Mouse (Mus musculus): ENCODE results near the gene Farp2. TPM values are rescaled to one million over a fixed set of nuclear protein-coding genes. Genes with fewer than 3 reads are reported as not detected.

Farp2 gene
- polyA plus RNA-seq, 1 experiment from 2014 or later = 3.4 TPM

DNA sequence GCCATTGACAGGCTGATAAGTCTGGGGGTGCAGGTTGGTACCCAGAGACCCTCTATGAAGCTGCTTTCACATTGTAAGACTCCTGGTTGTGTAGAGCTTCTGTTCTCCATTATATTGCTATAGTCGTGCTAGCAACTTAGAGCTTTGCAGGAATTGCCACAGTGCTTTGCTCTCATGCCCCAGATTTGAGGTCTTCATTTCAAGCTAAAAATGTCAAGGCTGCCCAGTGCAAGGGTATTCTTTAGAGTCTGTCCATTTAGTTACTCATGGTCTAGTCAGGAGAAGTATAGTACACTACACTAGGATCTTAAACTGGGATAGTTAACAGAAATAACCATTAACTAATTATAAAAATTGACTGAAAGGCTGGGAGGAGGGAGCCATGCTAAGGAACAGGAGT lies 35.4 kb downstream of the Farp2 start:
- ATAC-seq (no peak), DNase-seq (ENCODE audit: low spot score) (no peak)
- no peak for TF ChIP-seq EP300 (IDR thresholded peaks at IDR 0.05)
- TF ChIP-seq CTCF (IDR thresholded peaks at IDR 0.05) = no peak
- no peaks in the 10 kb centered on the region for H3K27me3 ChIP-seq (replicated peaks; ENCODE audit: insufficient read depth, low read length)
- no peak overlapping the region for H3K9ac ChIP-seq (replicated peaks; ENCODE audit: low read depth)
- H3K9me3 ChIP-seq (ENCODE audit: low read length) = no peaks in the 10 kb centered on the region
- 86% methylated on average over 1 of the region's 1 CpGs for WGBS
- H3K27ac ChIP-seq (ENCODE audit: low read length) = no peak overlapping the region
- no peak overlapping the region for H3K4me3 ChIP-seq (ENCODE audit: low read depth, low read length)
- H3K4me2 ChIP-seq (replicated peaks; ENCODE audit: low read depth, low read length) = no peak overlapping the region
- no peaks in the 10 kb centered on the region for H3K4me1 ChIP-seq (ENCODE audit: insufficient read depth, low read depth, low read length)
- H3K36me3 ChIP-seq (ENCODE audit: insufficient read depth, low read length) = no peaks in the 10 kb centered on the region

DNA sequence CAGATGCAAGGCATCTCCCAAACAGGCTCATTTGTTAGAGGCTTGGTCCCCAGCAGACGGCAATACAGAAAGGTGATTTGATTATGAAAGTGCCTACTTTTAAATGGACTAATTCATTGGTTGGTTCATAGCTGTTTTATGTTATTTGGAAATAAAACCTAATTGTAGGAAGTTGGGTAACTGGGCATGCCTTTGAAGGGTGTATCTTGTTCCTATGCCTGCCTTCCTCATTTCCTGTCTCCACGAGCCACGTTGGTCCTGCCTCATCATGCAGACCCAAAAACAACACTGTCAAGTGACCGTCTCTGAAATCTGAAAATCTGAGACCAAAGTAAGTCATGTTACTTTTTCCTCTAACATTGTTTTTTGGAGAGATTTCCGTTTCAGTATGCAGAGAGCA lies 39.5 kb downstream of the Farp2 start:
- Histone ChIP-seq H3K4me1 (ENCODE audit: insufficient read depth, low read depth, low read length) (no peaks in the 10 kb centered on the region), H3K4me2 (replicated peaks; ENCODE audit: low read depth, low read length) (no peak overlapping the region), H3K36me3 (ENCODE audit: insufficient read depth, low read length) (no peaks in the 10 kb centered on the region), H3K27ac (ENCODE audit: low read length) (no peak overlapping the region), H3K4me3 (ENCODE audit: low read depth, low read length) (no peak overlapping the region), H3K9ac (replicated peaks; ENCODE audit: low read depth) (no peak overlapping the region), H3K9me3 (ENCODE audit: low read length) (no peaks in the 10 kb centered on the region), H3K27me3 (replicated peaks; ENCODE audit: insufficient read depth, low read length) (no peaks in the 10 kb centered on the region)
- WGBS = 66% methylated on average over 5 of the region's 5 CpGs
- TF ChIP-seq CTCF (IDR thresholded peaks at IDR 0.05) (no peak), EP300 (IDR thresholded peaks at IDR 0.05) (no peak)
- ATAC-seq = no peak
- DNase-seq (ENCODE audit: low spot score) = no peak

DNA sequence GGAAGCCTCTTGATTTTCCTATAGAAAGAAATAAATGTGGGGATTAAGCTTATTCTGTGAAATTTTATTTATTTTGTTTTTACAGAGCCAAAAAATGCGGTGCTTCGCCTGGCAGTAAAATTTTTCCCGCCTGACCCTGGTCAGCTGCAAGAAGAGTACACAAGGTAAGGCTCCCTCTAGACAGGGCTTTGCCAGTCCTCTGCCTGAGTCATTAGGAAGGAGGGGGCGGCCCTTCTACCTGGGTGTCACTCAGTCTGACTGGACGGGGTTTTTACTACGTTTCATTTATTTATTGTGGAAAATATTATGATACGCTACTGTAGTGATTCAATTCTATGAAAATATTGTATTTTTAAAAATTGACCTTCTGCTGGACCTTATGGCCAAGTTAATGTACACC lies 51.3 kb downstream of the Farp2 start:
- DNase-seq (ENCODE audit: low spot score) (no peak), ATAC-seq (no peak)
- H3K9ac ChIP-seq (replicated peaks; ENCODE audit: low read depth) = no peak overlapping the region
- H3K4me1 ChIP-seq (ENCODE audit: insufficient read depth, low read depth, low read length) = no peaks in the 10 kb centered on the region
- H3K4me2 ChIP-seq (replicated peaks; ENCODE audit: low read depth, low read length) = no peak overlapping the region
- no peaks in the 10 kb centered on the region for H3K27me3 ChIP-seq (replicated peaks; ENCODE audit: insufficient read depth, low read length)
- no peaks in the 10 kb centered on the region for H3K9me3 ChIP-seq (ENCODE audit: low read length)
- H3K27ac ChIP-seq (ENCODE audit: low read length) = no peak overlapping the region
- 72% methylated on average over 7 of the region's 7 CpGs for WGBS
- no peaks in the 10 kb centered on the region for H3K36me3 ChIP-seq (ENCODE audit: insufficient read depth, low read length)
- no peak for TF ChIP-seq EP300 (IDR thresholded peaks at IDR 0.05)
- TF ChIP-seq CTCF (IDR thresholded peaks at IDR 0.05) = no peak
- H3K4me3 ChIP-seq (ENCODE audit: low read depth, low read length) = no peak overlapping the region

DNA sequence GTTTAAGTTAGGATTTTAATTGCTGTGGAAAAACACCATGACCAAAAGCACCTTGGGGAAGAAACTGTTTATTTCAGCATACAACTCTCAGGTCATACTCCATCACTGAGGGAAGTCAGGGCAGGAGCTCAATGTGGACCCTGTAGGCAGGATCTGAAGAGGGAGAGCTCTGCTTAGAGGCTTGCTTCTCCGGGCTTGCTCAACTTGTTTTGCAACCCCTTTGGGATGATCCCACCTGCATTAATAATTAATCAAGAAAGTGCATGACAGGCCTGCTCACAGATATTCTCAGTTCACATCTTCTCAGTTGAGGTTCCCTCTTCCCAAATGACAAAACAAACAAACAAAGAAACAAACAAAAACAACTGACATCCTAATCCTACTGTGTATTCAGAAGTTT lies 51.8 kb downstream of the Farp2 start:
- Histone ChIP-seq H3K36me3 (ENCODE audit: insufficient read depth, low read length) (no peaks in the 10 kb centered on the region), H3K9ac (replicated peaks; ENCODE audit: low read depth) (no peak overlapping the region), H3K4me2 (replicated peaks; ENCODE audit: low read depth, low read length) (no peak overlapping the region), H3K27ac (ENCODE audit: low read length) (no peak overlapping the region), H3K27me3 (replicated peaks; ENCODE audit: insufficient read depth, low read length) (no peaks in the 10 kb centered on the region), H3K9me3 (ENCODE audit: low read length) (no peaks in the 10 kb centered on the region), H3K4me3 (ENCODE audit: low read depth, low read length) (no peak overlapping the region), H3K4me1 (ENCODE audit: insufficient read depth, low read depth, low read length) (no peaks in the 10 kb centered on the region)
- TF ChIP-seq EP300 (IDR thresholded peaks at IDR 0.05) = no peak
- TF ChIP-seq CTCF (IDR thresholded peaks at IDR 0.05) = no peak
- ATAC-seq (no peak), DNase-seq (ENCODE audit: low spot score) (no peak)
- 54% methylated on average over 1 of the region's 1 CpGs for WGBS

DNA sequence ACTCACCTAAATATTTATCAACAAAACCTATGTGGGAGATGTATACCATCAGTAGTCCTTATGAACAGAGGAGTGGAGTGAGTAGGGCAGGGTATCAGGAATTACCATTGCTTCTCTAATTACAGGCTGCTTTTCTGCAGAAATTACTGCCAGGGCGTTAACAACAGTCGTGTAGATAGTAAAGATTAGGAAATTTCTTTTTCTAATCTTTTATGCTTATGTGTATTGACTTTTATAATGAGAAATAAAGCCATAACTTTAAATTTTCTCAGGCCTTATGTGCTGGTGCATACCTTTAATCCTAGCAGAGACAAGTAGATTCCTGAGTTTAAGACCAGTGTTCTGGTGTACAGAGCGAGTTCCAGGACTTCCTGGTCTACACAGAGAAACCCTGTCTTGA lies 52.9 kb downstream of the Farp2 start:
- Histone ChIP-seq H3K4me1 (ENCODE audit: insufficient read depth, low read depth, low read length) (no peaks in the 10 kb centered on the region), H3K4me2 (replicated peaks; ENCODE audit: low read depth, low read length) (no peak overlapping the region), H3K36me3 (ENCODE audit: insufficient read depth, low read length) (no peaks in the 10 kb centered on the region), H3K27me3 (replicated peaks; ENCODE audit: insufficient read depth, low read length) (no peaks in the 10 kb centered on the region), H3K9me3 (ENCODE audit: low read length) (no peaks in the 10 kb centered on the region), H3K4me3 (ENCODE audit: low read depth, low read length) (no peak overlapping the region), H3K9ac (replicated peaks; ENCODE audit: low read depth) (no peak overlapping the region), H3K27ac (ENCODE audit: low read length) (no peak overlapping the region)
- 89% methylated on average over 3 of the region's 3 CpGs for WGBS
- ATAC-seq (no peak), DNase-seq (ENCODE audit: low spot score) (no peak)
- TF ChIP-seq CTCF (IDR thresholded peaks at IDR 0.05) = no peak
- TF ChIP-seq EP300 (IDR thresholded peaks at IDR 0.05) = no peak

DNA sequence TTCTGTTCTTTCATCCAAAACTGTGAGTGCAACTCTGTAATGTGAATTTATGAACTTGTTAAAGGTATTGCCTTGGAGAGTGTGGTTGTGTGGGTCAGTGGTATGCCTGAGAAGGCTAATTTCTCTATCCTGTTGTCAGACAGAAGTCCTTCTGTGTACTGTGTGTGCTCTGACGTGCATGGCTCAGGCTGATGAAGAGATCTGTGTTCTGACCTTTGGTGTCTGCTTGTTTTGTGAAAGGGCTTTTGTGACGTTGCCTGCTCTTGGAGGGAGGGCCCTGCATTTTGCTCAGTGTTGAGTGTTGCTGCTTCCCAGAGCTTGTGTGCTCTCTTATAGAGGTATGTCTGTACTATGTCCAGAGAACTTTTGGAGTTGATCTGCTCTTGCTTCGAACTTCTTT lies 55.1 kb downstream of the Farp2 start:
- TF ChIP-seq CTCF (IDR thresholded peaks at IDR 0.05) = no peak
- TF ChIP-seq EP300 (IDR thresholded peaks at IDR 0.05) = no peak
- no peak overlapping the region for H3K4me2 ChIP-seq (replicated peaks; ENCODE audit: low read depth, low read length)
- no peaks in the 10 kb centered on the region for H3K4me1 ChIP-seq (ENCODE audit: insufficient read depth, low read depth, low read length)
- ATAC-seq (no peak), DNase-seq (ENCODE audit: low spot score) (no peak)
- no peaks in the 10 kb centered on the region for H3K9me3 ChIP-seq (ENCODE audit: low read length)
- H3K27ac ChIP-seq (ENCODE audit: low read length) = no peak overlapping the region
- no peak overlapping the region for H3K4me3 ChIP-seq (ENCODE audit: low read depth, low read length)
- H3K36me3 ChIP-seq (ENCODE audit: insufficient read depth, low read length) = no peaks in the 10 kb centered on the region
- WGBS = 52% methylated on average over 3 of the region's 3 CpGs
- H3K9ac ChIP-seq (replicated peaks; ENCODE audit: low read depth) = no peak overlapping the region
- H3K27me3 ChIP-seq (replicated peaks; ENCODE audit: insufficient read depth, low read length) = no peaks in the 10 kb centered on the region

Measured in lung, postnatal 0 days (tissue).